ENCODE assay signal across 8 mouse cellular contexts in the genomic region with DNA sequence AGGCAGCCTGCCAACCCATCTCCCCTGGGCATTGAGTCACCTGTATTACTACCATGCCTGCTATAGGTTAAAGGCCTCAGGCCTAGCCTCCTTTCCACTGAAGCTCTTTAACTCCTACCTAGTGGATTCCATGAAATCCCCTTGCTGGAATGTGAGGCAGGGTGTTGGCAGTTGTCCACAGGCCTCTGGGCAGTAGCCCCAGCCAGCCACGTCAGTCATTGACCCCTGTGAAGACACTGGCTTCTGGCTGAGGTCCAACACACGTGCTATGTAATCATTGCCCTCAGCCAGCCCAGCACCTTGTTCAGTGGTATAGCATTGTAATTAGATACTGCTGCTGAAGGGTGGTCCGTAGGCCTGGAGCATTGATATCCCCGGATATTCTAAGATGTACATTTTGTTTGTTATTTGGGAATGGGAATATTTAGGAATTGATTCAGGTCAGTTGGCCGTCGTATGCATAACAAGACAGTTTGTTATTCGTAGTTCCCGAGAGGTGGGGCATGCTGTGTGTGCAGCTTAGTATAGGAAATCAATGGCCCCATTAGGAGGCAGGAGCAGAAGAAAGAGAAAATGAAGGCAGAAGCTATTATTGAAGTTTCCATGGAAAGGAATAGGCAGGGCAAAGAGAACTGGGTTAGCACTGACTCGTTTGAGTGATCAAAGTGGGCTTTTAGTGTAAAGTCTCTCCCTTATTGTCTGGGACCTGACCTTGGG.
DNase-seq lines count a peak whose midpoint lies in the region; ATAC-seq and TF ChIP-seq lines count a peak whose summit lies in the region.

No protein-coding gene starts in this region.

- peak; percentile 30; the same call in 1 of the 2 replicates for ATAC-seq in forebrain, embryonic 13.5 days
- no peak for ATAC-seq in forebrain, embryonic 16.5 days
- no peak for ATAC-seq in CD4-positive, CD25-positive, alpha-beta regulatory T cell, adult 4 months

- H3K27ac ChIP-seq in forebrain, embryonic 13.5 days = no peak overlapping the region
- no peak overlapping the region for H3K27ac ChIP-seq in forebrain, embryonic 16.5 days (ENCODE audit: low read length)
- H3K27ac ChIP-seq in kidney, adult 2 months (ENCODE audit: insufficient read depth, low read depth, low read length) = peak overlapping the region; percentile 76

- H3K36me3 ChIP-seq in forebrain, embryonic 13.5 days (ENCODE audit: poor library complexity, severe bottlenecking) = no peaks in the 10 kb centered on the region
- H3K36me3 ChIP-seq in forebrain, embryonic 16.5 days (ENCODE audit: control insufficient read depth, insufficient read depth) = no peaks in the 10 kb centered on the region
- no peaks in the 10 kb centered on the region for H3K36me3 ChIP-seq in kidney, adult 2 months (ENCODE audit: control insufficient read depth, insufficient read depth, low read length)

- no peaks in the 10 kb centered on the region for H3K9me3 ChIP-seq in forebrain, embryonic 13.5 days (replicated peaks)
- no peaks in the 10 kb centered on the region for H3K9me3 ChIP-seq in forebrain, embryonic 16.5 days (ENCODE audit: control insufficient read depth, low read length)

- intact Hi-C loops in gastrocnemius, postnatal 36 days (cut with DNase I) = no loop called here

- no peak overlapping the region for H3K4me2 ChIP-seq in forebrain, embryonic 13.5 days
- H3K4me2 ChIP-seq in forebrain, embryonic 16.5 days (ENCODE audit: low read length) = no peak overlapping the region

- no peaks in the 10 kb centered on the region for H3K27me3 ChIP-seq in forebrain, embryonic 13.5 days
- no peaks in the 10 kb centered on the region for H3K27me3 ChIP-seq in forebrain, embryonic 16.5 days (replicated peaks; ENCODE audit: control insufficient read depth, insufficient read depth, low read length)
- H3K27me3 ChIP-seq in kidney, adult 2 months (replicated peaks; ENCODE audit: control insufficient read depth, insufficient read depth, low read length) = no peaks in the 10 kb centered on the region

- no peak overlapping the region for H3K4me3 ChIP-seq in forebrain, embryonic 13.5 days
- H3K4me3 ChIP-seq in forebrain, embryonic 16.5 days (replicated peaks; ENCODE audit: low read length) = no peak overlapping the region
- H3K4me3 ChIP-seq in kidney, adult 2 months (ENCODE audit: insufficient read depth, low read depth, low read length) = no peak overlapping the region

- TF ChIP-seq POLR2A in kidney, adult 2 months (IDR thresholded peaks at IDR 0.05; ENCODE audit: low read depth, low read length) = no peak

- no peak for TF ChIP-seq CTCF in kidney, adult 2 months (conservative IDR thresholded peaks at IDR 0.05; ENCODE audit: insufficient read depth, insufficient read length, low read depth, low read length)

- 30% methylated on average over 9 of the region's 9 CpGs for WGBS in forebrain, embryonic 13.5 days
- 17% methylated on average over 9 of the region's 9 CpGs for WGBS in forebrain, embryonic 16.5 days
- WGBS in kidney, adult 2 months = 47% methylated on average over 9 of the region's 9 CpGs

- no peak overlapping the region for H3K9ac ChIP-seq in forebrain, embryonic 13.5 days
- H3K9ac ChIP-seq in forebrain, embryonic 16.5 days (replicated peaks; ENCODE audit: low read depth, low read length) = no peak overlapping the region

- DNase-seq in heart, adult 9 months (ENCODE audit: low spot score in 2 of 2) = peak; percentile 21 to 59
- peak; percentile 96 for DNase-seq in kidney, adult 2 months
- peak; percentile 56 to 66 for DNase-seq in lung, postnatal 4 days
- DNase-seq in gastrocnemius, adult 18-20 months (ENCODE audit: low spot score) = no peak
- no peak for DNase-seq in gastrocnemius, postnatal 36 days

- H3K4me1 ChIP-seq in forebrain, embryonic 13.5 days = peaks cover 17% of the 10 kb centered on the region
- peaks cover 14% of the 10 kb centered on the region for H3K4me1 ChIP-seq in forebrain, embryonic 16.5 days (replicated peaks; ENCODE audit: control insufficient read depth, insufficient read depth, low read length)
- H3K4me1 ChIP-seq in kidney, adult 2 months (ENCODE audit: control insufficient read depth, insufficient read depth, low read length) = peaks cover 33% of the 10 kb centered on the region

Comparison
In these comparisons a context has a peak if more than half of its experiments do, and no peak if none do; other contexts are left out.
1. DNase-seq: peak in heart, adult 9 months (2 of 2), kidney, adult 2 months (single experiment) and lung, postnatal 4 days (2 of 2); none in gastrocnemius, adult 18-20 months (single experiment) and gastrocnemius, postnatal 36 days (0 of 2).